In the genomic region with DNA sequence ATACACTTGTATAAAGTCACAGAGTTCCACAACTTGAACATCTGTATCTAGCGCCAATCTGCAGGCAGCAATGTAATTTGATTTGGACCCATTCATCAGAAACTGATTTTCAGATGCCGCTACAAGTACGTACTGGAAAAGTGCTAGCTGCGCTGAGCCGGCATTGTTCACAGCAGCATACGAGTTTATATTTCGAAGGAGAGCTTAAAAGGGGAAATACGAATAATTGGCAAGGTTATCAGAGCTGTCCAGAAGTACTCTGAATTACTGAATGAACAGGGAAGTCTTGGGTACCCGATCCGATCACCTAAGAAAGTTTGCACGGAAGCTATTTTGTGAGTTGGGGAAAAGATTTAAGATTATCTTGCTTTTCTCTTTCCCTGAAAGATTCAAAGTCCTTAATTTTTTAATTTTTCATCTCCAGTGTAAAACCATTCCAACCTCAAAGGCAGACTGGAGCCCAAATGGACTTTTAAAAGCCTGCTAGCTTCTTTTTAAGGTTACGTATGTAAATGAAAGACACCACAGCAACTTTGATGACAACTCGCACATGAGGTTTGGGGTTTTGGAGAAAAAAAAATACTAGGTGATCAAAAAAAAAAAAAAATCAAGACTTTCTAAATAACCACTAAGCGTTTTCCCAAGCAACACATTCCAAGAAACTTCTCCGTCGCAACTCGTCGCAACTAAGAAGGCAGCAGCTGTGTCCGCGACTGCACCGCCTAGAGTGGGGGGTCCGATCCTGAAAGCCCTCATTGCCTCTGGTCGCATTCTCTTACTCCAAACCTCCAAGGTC, we compare ENCODE assay signal across 8 mouse cellular contexts. TPM values are rescaled to one million over a fixed set of nuclear protein-coding genes. Genes with fewer than 3 reads are reported as not detected.
DNase-seq lines count a peak whose midpoint lies in the region; ATAC-seq lines count a peak whose summit lies in the region.

No protein-coding gene starts in this region.

- peak overlapping the region; percentile 97 for H3K9ac ChIP-seq in forebrain, embryonic 11.5 days (ENCODE audit: low read length)
- peak overlapping the region; percentile 97 for H3K9ac ChIP-seq in limb, embryonic 15.5 days
- peak overlapping the region; percentile 97; the same call in 1 of the 2 replicates for H3K9ac ChIP-seq in stomach, embryonic 15.5 days

- H3K27me3 ChIP-seq in forebrain, embryonic 11.5 days (ENCODE audit: control insufficient read depth, insufficient read depth, low read length): no peaks in the 10 kb centered on the region
- no peaks in the 10 kb centered on the region for H3K27me3 ChIP-seq in limb, embryonic 15.5 days
- H3K27me3 ChIP-seq in stomach, embryonic 15.5 days (replicated peaks): no peaks in the 10 kb centered on the region

- no peaks in the 10 kb centered on the region for H3K9me3 ChIP-seq in forebrain, embryonic 11.5 days (ENCODE audit: control insufficient read depth, low read length)
- no peaks in the 10 kb centered on the region for H3K9me3 ChIP-seq in limb, embryonic 15.5 days
- H3K9me3 ChIP-seq in stomach, embryonic 15.5 days: no peaks in the 10 kb centered on the region

- ATAC-seq in CD4-positive, CD25-positive, alpha-beta regulatory T cell, adult 4 months: no peak
- ATAC-seq in forebrain, embryonic 11.5 days (replicated peaks; ENCODE audit: low FRiP score): no peak
- ATAC-seq in limb, embryonic 15.5 days (ENCODE audit: insufficient number of reproducible peaks, low FRiP score, low TSS enrichment, low read depth): no peak
- no peak for ATAC-seq in stomach, embryonic 15.5 days (ENCODE audit: insufficient read depth, low FRiP score, low read depth)
- no peak for ATAC-seq in cerebellum, adult (ENCODE audit: insufficient number of reproducible peaks, low FRiP score, low TSS enrichment)

- no peaks in the 10 kb centered on the region for H3K36me3 ChIP-seq in forebrain, embryonic 11.5 days (ENCODE audit: control insufficient read depth, insufficient read depth, low read length)
- peaks cover 2% of the 10 kb centered on the region; the same call in 1 of the 2 replicates for H3K36me3 ChIP-seq in limb, embryonic 15.5 days
- H3K36me3 ChIP-seq in stomach, embryonic 15.5 days: no peaks in the 10 kb centered on the region

- H3K27ac ChIP-seq in forebrain, embryonic 11.5 days (ENCODE audit: low read depth, low read length): no peak overlapping the region
- peak overlapping the region; percentile 99; the same call in 1 of the 2 replicates for H3K27ac ChIP-seq in limb, embryonic 15.5 days
- H3K27ac ChIP-seq in stomach, embryonic 15.5 days: peak overlapping the region; percentile 99; the same call in 1 of the 2 replicates

- 13% methylated on average over 23 of the region's 23 CpGs for WGBS in forebrain, embryonic 11.5 days
- 3% methylated on average over 23 of the region's 23 CpGs for WGBS in limb, embryonic 15.5 days
- 2% methylated on average over 23 of the region's 23 CpGs for WGBS in stomach, embryonic 15.5 days

- H3K4me1 ChIP-seq in forebrain, embryonic 11.5 days (replicated peaks; ENCODE audit: control insufficient read depth, insufficient read depth, low read length): 0 out of 2 replicates have a peak, but pooled peaks cover 2% of the 10 kb centered on the region
- peaks cover 22% of the 10 kb centered on the region for H3K4me1 ChIP-seq in limb, embryonic 15.5 days
- H3K4me1 ChIP-seq in stomach, embryonic 15.5 days: peaks cover 17% of the 10 kb centered on the region

- H3K4me2 ChIP-seq in forebrain, embryonic 11.5 days (ENCODE audit: low read depth, low read length, severe bottlenecking): peak overlapping the region; percentile 65
- H3K4me2 ChIP-seq in limb, embryonic 15.5 days: peak overlapping the region; percentile 59
- peak overlapping the region; percentile 66 for H3K4me2 ChIP-seq in stomach, embryonic 15.5 days

- peak; percentile 36 for DNase-seq in CD4-positive, CD25-positive, alpha-beta regulatory T cell, adult 2 months (ENCODE audit: low read depth, low spot score)
- DNase-seq in A20 (ENCODE audit: low read depth, low spot score): peak; percentile 59
- no peak for DNase-seq in forebrain, embryonic 11.5 days (ENCODE audit: low spot score)
- DNase-seq in layer of hippocampus, postnatal 36 days: no peak

- H3K4me3 ChIP-seq in forebrain, embryonic 11.5 days (ENCODE audit: low read depth, low read length): peak overlapping the region; percentile 93
- peak overlapping the region; percentile 91 for H3K4me3 ChIP-seq in limb, embryonic 15.5 days
- peak overlapping the region; percentile 93 for H3K4me3 ChIP-seq in stomach, embryonic 15.5 days (replicated peaks)

RNA-seq across cellular contexts. Expression of gene Crebbp, which starts 1.4 kb away (rescaled TPM):
- 10 to 100 TPM; 77.5 to 84.9 TPM for polyA plus RNA-seq in CD4-positive, CD25-positive, alpha-beta regulatory T cell, adult 4 months (2017; shearing (Covaris generic))
- 39.4 and 40.8 TPM in 2 replicates for polyA plus RNA-seq in forebrain, embryonic 11.5 days (2014; fragmentation: Nextera tagmentation; extraction: Ambion mirVana)
- polyA plus RNA-seq in limb, embryonic 15.5 days (2015; fragmentation: Nextera tagmentation; extraction: Ambion mirVana): 31.3 and 35.9 TPM in 2 replicates
- 28.7 and 30.8 TPM in 2 replicates for polyA plus RNA-seq in stomach, embryonic 15.5 days (2015; fragmentation: Nextera tagmentation; extraction: Ambion mirVana)
- 10 to 100 TPM; 77.3 to 96.4 TPM for total RNA-seq in layer of hippocampus, postnatal 36 days (2021)

Comparison
In these comparisons a context has a peak if more than half of its experiments do, and no peak if none do; other contexts are left out.
1. DNase-seq: peak in CD4-positive, CD25-positive, alpha-beta regulatory T cell, adult 2 months (single experiment) and A20 (single experiment); none in forebrain, embryonic 11.5 days (single experiment) and layer of hippocampus, postnatal 36 days (0 of 2).
2. Peak in every context shown above with its lines, with median percentiles within 50 percentile points of each other: H3K4me2 ChIP-seq, H3K4me3 ChIP-seq and H3K9ac ChIP-seq.